Mouse (Mus musculus) midbrain, embryonic 14.5 days (tissue): ENCODE data around the gene Gnmt. TPM values are rescaled to one million over a fixed set of nuclear protein-coding genes. Genes with fewer than 3 reads are reported as not detected.

ENCODE experiments used
- ATAC-seq: fragments of 200-750 bp; cut with Nextera tagmentation; 2 replicates; pipeline ENCODE4 v1.8.0; 2017; ENCODE audit warnings: moderate number of reproducible peaks, moderate library complexity; ENCODE audit not compliant: low FRiP score, low TSS enrichment
- DNase-seq: peaks from one replicate; pipeline ENCODE4 v3.0.0-alpha.2; 2015
- H3K27ac ChIP-seq: fragments of 300-500 bp; sonication (generic); replicated peaks from 2 replicates; pipeline ENCODE4 v1.5.1; 2014; ENCODE audit warnings: mild to moderate bottlenecking, low read depth, low read length, moderate library complexity
- H3K27me3 ChIP-seq: fragments of 300-500 bp; sonication (generic); 2 replicates; pipeline ENCODE4 v1.6.1; 2014; ENCODE audit warnings: low read length, control low read depth, mixed read lengths; ENCODE audit not compliant: control insufficient read depth, insufficient read depth
- H3K36me3 ChIP-seq: fragments of 300-500 bp; sonication (generic); 2 replicates; pipeline ENCODE4 v1.6.1; 2014; ENCODE audit warnings: low read length, control low read depth; ENCODE audit not compliant: control insufficient read depth, insufficient read depth
- H3K4me1 ChIP-seq: fragments of 300-500 bp; sonication (generic); 2 replicates; pipeline ENCODE4 v1.6.1; 2014; ENCODE audit warnings: mild to moderate bottlenecking, antibody characterized with exemption, low read length, control low read depth; ENCODE audit not compliant: control insufficient read depth, insufficient read depth
- H3K4me2 ChIP-seq: fragments of 300-500 bp; sonication (generic); 2 replicates; pipeline ENCODE4 v1.6.1; 2014; ENCODE audit warnings: mild to moderate bottlenecking, low read length, moderate library complexity
- H3K4me3 ChIP-seq: fragments of 300-500 bp; sonication (generic); replicated peaks from 2 replicates; pipeline ENCODE4 v1.5.1; 2014; ENCODE audit warnings: low read depth, low read length
- H3K9ac ChIP-seq: fragments of 300-500 bp; sonication (generic); replicated peaks from 2 replicates; pipeline ENCODE4 v1.6.1; 2014; ENCODE audit warnings: mild to moderate bottlenecking, low read length, moderate library complexity
- H3K9me3 ChIP-seq: fragments of 300-500 bp; sonication (generic); 2 replicates; pipeline ENCODE4 v1.6.1; 2016; ENCODE audit warnings: low read length, control low read depth, mixed read lengths; ENCODE audit not compliant: control insufficient read depth
- WGBS: fragments of 180-500 bp; shearing (Covaris S2); extraction: QIAGEN DNeasy Blood & Tissue Kit; methylation state at CpG from one replicate; pipeline ENCODE4 v1.1.7; 2014; 5-methylcytosine and 5-hydroxymethylcytosine counted together
- polyA plus RNA-seq: library from polyadenylated mRNA; unstranded; fragments of >200 nt; fragmentation: Nextera tagmentation; extraction: Ambion mirVana; gene quantifications from 2 replicates; pipeline ENCODE4 v1.2.1, GENCODE M21; 2014

Gnmt gene
- polyA plus RNA-seq, 1 experiment from 2014 or later, result 0.71 TPM

GRCm38 (mm10) chr17:46714756-46715481, 14.0 kb downstream of the Gnmt start:
- ATAC-seq, result no peak
- WGBS, result 97% methylated on average over 11 of the region's 11 CpGs
- Histone ChIP-seq H3K36me3 (peaks cover 32% of the 10 kb centered on the region), H3K4me3 (no peak overlapping the region), H3K4me2 (no peak overlapping the region), H3K27ac (no peak overlapping the region), H3K27me3 (no peaks in the 10 kb centered on the region), H3K4me1 (peaks cover 16% of the 10 kb centered on the region), H3K9me3 (no peaks in the 10 kb centered on the region), H3K9ac (no peak overlapping the region)
- no peak for DNase-seq

GRCm38 (mm10) chr17:46713849-46714248, 15.1 kb downstream of the Gnmt start:
- no peak overlapping the region for H3K4me2 ChIP-seq
- 92% methylated on average over 9 of the region's 9 CpGs for WGBS
- no peak overlapping the region for H3K4me3 ChIP-seq
- H3K9ac ChIP-seq, result no peak overlapping the region
- H3K36me3 ChIP-seq, result peaks cover 32% of the 10 kb centered on the region
- no peaks in the 10 kb centered on the region for H3K27me3 ChIP-seq
- no peak for ATAC-seq
- no peak for DNase-seq
- H3K27ac ChIP-seq, result no peak overlapping the region
- no peaks in the 10 kb centered on the region for H3K9me3 ChIP-seq
- peaks cover 16% of the 10 kb centered on the region for H3K4me1 ChIP-seq

GRCm38 (mm10) chr17:46712442-46712841, 16.5 kb downstream of the Gnmt start:
- WGBS, result 83% methylated on average over 7 of the region's 7 CpGs
- no peak for DNase-seq
- ATAC-seq, result no peak

GRCm38 (mm10) chr17:46711612-46712271, 17.2 kb downstream of the Gnmt start:
- H3K9ac ChIP-seq, result peak overlapping the region; percentile 80
- no peaks in the 10 kb centered on the region for H3K9me3 ChIP-seq
- H3K27me3 ChIP-seq, result no peaks in the 10 kb centered on the region
- peaks cover 16% of the 10 kb centered on the region for H3K4me1 ChIP-seq
- peak overlapping the region; percentile 77 for H3K27ac ChIP-seq
- ATAC-seq (peak; percentile 4; the same call in 1 of the 2 replicates), DNase-seq (no peak)
- peak overlapping the region; percentile 93 for H3K4me3 ChIP-seq
- peak overlapping the region; percentile 99 for H3K4me2 ChIP-seq
- under 1% methylated on average over 75 of the region's 76 CpGs for WGBS
- peaks cover 28% of the 10 kb centered on the region for H3K36me3 ChIP-seq

More at GRCm38 (mm10) chr17:46712442-46712841, 16.5 kb downstream of the Gnmt start:
- Histone ChIP-seq H3K4me3 (peak overlapping the region; percentile 93), H3K4me2 (peak overlapping the region; percentile 99), H3K4me1 (peaks cover 16% of the 10 kb centered on the region), H3K27me3 (no peaks in the 10 kb centered on the region), H3K9me3 (no peaks in the 10 kb centered on the region), H3K27ac (no peak overlapping the region), H3K36me3 (peaks cover 32% of the 10 kb centered on the region), H3K9ac (peak overlapping the region; percentile 80)

- Histone ChIP-seq H3K27me3 (no peaks in the 10 kb centered on the region), H3K36me3 (peaks cover 22% of the 10 kb centered on the region), H3K4me1 (peaks cover 16% of the 10 kb centered on the region), H3K4me3 (peak within 1 kb of the TSS; percentile 93), H3K27ac (peak within 1 kb of the TSS; percentile 77), H3K9me3 (no peaks in the 10 kb centered on the region), H3K4me2 (peak within 1 kb of the TSS; percentile 99), H3K9ac (peak within 1 kb of the TSS; percentile 80)
- DNase-seq (peak; percentile 97), ATAC-seq (peak; percentile 92)
- WGBS, result 8% methylated on average over 36 of the region's 36 CpGs
Measured at GRCm38 (mm10) chr17:46710959-46711597, 17.9 kb downstream of the Gnmt start, which contains the start of gene Pex6. Gene Pex6, plus strand, starts transcription at chr17:46711463.

- Histone ChIP-seq H3K36me3 (no peaks in the 10 kb centered on the region), H3K4me2 (no peak overlapping the region), H3K4me1 (peaks cover 18% of the 10 kb centered on the region), H3K27me3 (no peaks in the 10 kb centered on the region), H3K27ac (no peak overlapping the region), H3K9ac (no peak overlapping the region), H3K9me3 (no peaks in the 10 kb centered on the region), H3K4me3 (no peak overlapping the region)
- ATAC-seq (no peak), DNase-seq (no peak)
- WGBS, result 94% methylated on average over 14 of the region's 14 CpGs
Measured at GRCm38 (mm10) chr17:46706375-46707089, 22.4 kb downstream of the Gnmt start.

- no peaks in the 10 kb centered on the region for H3K27me3 ChIP-seq
- no peaks in the 10 kb centered on the region for H3K9me3 ChIP-seq
- H3K4me1 ChIP-seq, result peaks cover 18% of the 10 kb centered on the region
- peak; percentile 97 for ATAC-seq
- 2% methylated on average over 48 of the region's 48 CpGs for WGBS
- DNase-seq, result peak; percentile 98
- H3K4me3 ChIP-seq, result peak within 1 kb of the TSS; percentile 96
- 0 out of 2 replicates have a peak, but pooled peaks cover 2% of the 10 kb centered on the region for H3K36me3 ChIP-seq
- H3K9ac ChIP-seq, result peak within 1 kb of the TSS; percentile 84
- H3K4me2 ChIP-seq, result peak within 1 kb of the TSS; percentile 71
- peak within 1 kb of the TSS; percentile 91 for H3K27ac ChIP-seq
Measured at GRCm38 (mm10) chr17:46704887-46705835, 23.8 kb downstream of the Gnmt start, which contains the start of gene Ppp2r5d. Gene Ppp2r5d, minus strand, starts transcription at chr17:46705111.
